Mouse (Mus musculus): ENCODE measurements at regions not wholly inside any gene's neighbourhood (a gene's known extent, or its start where the extent isn't known, plus 50 kb on each side); places are given as distances from the start of the nearest gene placed in this dataset.

DNA sequence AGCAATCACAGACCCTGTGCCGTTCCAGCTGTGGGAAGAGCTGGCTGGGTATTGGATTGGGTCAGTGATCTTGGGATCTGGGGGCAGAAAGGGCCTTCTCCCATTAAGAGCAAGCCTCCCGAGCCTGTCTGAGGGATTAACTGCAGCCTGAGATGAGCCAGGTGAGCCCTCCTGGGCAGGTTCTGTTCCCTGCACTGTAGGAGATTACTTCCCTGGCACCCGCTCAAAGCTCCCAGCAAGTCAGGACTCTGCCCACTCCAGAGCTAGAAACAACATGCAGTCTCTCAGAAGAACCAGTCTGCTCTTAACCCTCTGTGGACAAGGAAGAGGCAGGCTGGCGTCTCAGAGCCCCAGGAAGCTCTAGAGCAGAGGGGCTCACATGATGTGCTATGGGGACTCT, 132.7 kb downstream of the Bmp7 start:
- Histone ChIP-seq H3K27ac (ENCODE audit: insufficient read depth, low read length) (no peak overlapping the region), H3K4me3 (ENCODE audit: insufficient read depth, low read length) (no peak overlapping the region), H3K4me1 (ENCODE audit: control insufficient read depth, insufficient read depth, low read length) (no peaks in the 10 kb centered on the region)
- TF ChIP-seq POLR2A (IDR thresholded peaks at IDR 0.05; ENCODE audit: low read depth, low read length) = no peak
- no peak for TF ChIP-seq CTCF (IDR thresholded peaks at IDR 0.05; ENCODE audit: borderline replicate concordance, insufficient read depth, low read length)

GRCm38 (mm10) chr2:172809306-172809705, 130.8 kb downstream of the Bmp7 start:
- Histone ChIP-seq H3K27ac (ENCODE audit: insufficient read depth, low read length) (no peak overlapping the region), H3K4me1 (ENCODE audit: control insufficient read depth, insufficient read depth, low read length) (no peaks in the 10 kb centered on the region), H3K4me3 (ENCODE audit: insufficient read depth, low read length) (no peak overlapping the region)
- no peak for TF ChIP-seq POLR2A (IDR thresholded peaks at IDR 0.05; ENCODE audit: low read depth, low read length)
- TF ChIP-seq CTCF (IDR thresholded peaks at IDR 0.05; ENCODE audit: borderline replicate concordance, insufficient read depth, low read length) = no peak

DNA sequence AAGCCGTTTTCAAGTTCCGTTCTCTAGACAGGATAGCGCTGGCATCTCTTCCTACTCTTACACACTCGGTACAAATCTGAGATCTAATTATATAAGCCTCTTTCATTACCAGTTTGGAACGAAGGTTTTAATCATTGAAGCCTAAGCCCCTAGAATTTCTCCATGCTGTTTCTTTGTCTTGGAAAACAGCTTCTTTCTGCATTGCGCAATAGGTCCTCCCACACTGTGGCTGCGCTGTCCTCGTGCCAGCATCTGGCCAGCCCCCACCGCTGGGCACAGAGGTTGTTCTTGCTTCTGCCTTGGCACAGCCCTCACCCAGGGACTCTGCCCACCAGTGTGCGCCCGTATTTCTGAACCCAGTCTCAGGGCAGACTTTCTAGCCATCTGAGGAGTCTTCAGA, 126.8 kb downstream of the Bmp7 start:
- Histone ChIP-seq H3K27ac (ENCODE audit: insufficient read depth, low read length) (no peak overlapping the region), H3K4me1 (ENCODE audit: control insufficient read depth, insufficient read depth, low read length) (no peaks in the 10 kb centered on the region), H3K4me3 (ENCODE audit: insufficient read depth, low read length) (no peak overlapping the region)
- no peak for TF ChIP-seq CTCF (IDR thresholded peaks at IDR 0.05; ENCODE audit: borderline replicate concordance, insufficient read depth, low read length)
- TF ChIP-seq POLR2A (IDR thresholded peaks at IDR 0.05; ENCODE audit: low read depth, low read length) = no peak

- no peaks in the 10 kb centered on the region for H3K4me1 ChIP-seq (ENCODE audit: control insufficient read depth, insufficient read depth, low read length)
- no peak for TF ChIP-seq CTCF (IDR thresholded peaks at IDR 0.05; ENCODE audit: borderline replicate concordance, insufficient read depth, low read length)
- no peak overlapping the region for H3K27ac ChIP-seq (ENCODE audit: insufficient read depth, low read length)
- no peak overlapping the region for H3K4me3 ChIP-seq (ENCODE audit: insufficient read depth, low read length)
Measured at GRCm38 (mm10) chr2:172813906-172814305, 126.2 kb downstream of the Bmp7 start.

GRCm38 (mm10) chr2:172815146-172815545, 125.0 kb downstream of the Bmp7 start:
- no peak overlapping the region for H3K27ac ChIP-seq (ENCODE audit: insufficient read depth, low read length)
- TF ChIP-seq CTCF (IDR thresholded peaks at IDR 0.05; ENCODE audit: borderline replicate concordance, insufficient read depth, low read length) = no peak
- no peak for TF ChIP-seq POLR2A (IDR thresholded peaks at IDR 0.05; ENCODE audit: low read depth, low read length)
- no peak overlapping the region for H3K4me3 ChIP-seq (ENCODE audit: insufficient read depth, low read length)
- no peaks in the 10 kb centered on the region for H3K4me1 ChIP-seq (ENCODE audit: control insufficient read depth, insufficient read depth, low read length)

DNA sequence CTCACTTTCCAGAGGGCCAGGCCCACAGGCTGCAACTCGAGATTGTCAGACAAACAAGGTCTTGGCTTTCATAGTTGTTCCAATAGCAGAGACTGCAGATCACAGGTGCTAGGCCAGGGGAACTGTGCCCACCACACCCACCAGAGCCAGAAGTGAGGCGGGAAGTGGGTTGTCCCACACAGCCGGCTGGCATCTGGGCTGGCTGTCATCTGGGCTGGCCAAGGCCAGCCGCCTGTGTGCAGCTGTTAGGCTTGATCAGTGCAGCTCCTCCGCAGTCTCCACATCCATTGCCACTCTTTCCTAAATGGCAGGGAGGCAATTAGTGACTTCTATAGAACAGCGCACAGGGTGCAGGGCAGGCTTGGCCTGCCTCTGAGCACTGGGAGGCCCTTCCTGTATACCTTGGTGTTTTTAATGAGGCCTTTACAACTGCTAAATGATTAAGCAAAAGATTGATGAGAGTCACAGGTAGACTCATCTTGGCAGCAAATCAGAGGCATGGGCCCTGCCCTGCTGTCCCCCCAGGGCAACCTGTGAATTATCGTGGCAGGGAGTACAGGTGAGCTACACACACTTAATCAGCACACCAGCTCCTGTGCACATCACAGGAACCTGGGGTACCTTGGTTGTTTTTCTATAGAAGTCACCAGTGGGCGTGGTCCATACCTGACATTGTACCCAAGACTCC, 122.9 kb downstream of the Bmp7 start:
- TF ChIP-seq CTCF (IDR thresholded peaks at IDR 0.05; ENCODE audit: borderline replicate concordance, insufficient read depth, low read length) = no peak
- TF ChIP-seq POLR2A (IDR thresholded peaks at IDR 0.05; ENCODE audit: low read depth, low read length) = no peak
- Histone ChIP-seq H3K27ac (ENCODE audit: insufficient read depth, low read length) (no peak overlapping the region), H3K4me3 (ENCODE audit: insufficient read depth, low read length) (no peak overlapping the region), H3K4me1 (ENCODE audit: control insufficient read depth, insufficient read depth, low read length) (no peaks in the 10 kb centered on the region)
